Mouse (Mus musculus) left cerebral cortex, postnatal 4 days (tissue): ENCODE data around the gene Gse1. TPM values are rescaled to one million over a fixed set of nuclear protein-coding genes. Genes with fewer than 3 reads are reported as not detected.
"Not testable (repeated sequence)": the region's sequence is repeated elsewhere in the genome, so short reads cannot be mapped to it uniquely, and the experiment has no call there.

Source experiments
- DNase-seq: peaks from one replicate; pipeline ENCODE4 v3.0.0-alpha.2; 2022
- intact Hi-C: fragments of 180-260 bp; cut with DNase I; formaldehyde crosslinking; loops from one replicate; pipeline ENCODE4 v1.15.1; 2025
- total RNA-seq, 2 experiments: library from RNA; stranded (reverse); gene quantifications; 2 replicates each; pipeline ENCODE4 v1.2.3; 2021

The Gse1 gene
- total RNA-seq, 2 experiments from 2014 or later = 57.4 to 59.3 TPM

- intact Hi-C loops = no loop called here
- no peak for DNase-seq
Measured at GRCm38 (mm10) chr8:120336909-120337555, 108.8 kb downstream of the Gse1 start.

- intact Hi-C loops = no loop called here
- DNase-seq = no peak
Measured at GRCm38 (mm10) chr8:120337627-120338026, 109.4 kb downstream of the Gse1 start.

- intact Hi-C loops = no loop called here
- no peak for DNase-seq
Measured at GRCm38 (mm10) chr8:120338678-120339077, 110.4 kb downstream of the Gse1 start.

- intact Hi-C loops = no loop called here
- peak; percentile 82 for DNase-seq
Measured at GRCm38 (mm10) chr8:120339743-120340142, 111.5 kb downstream of the Gse1 start.

GRCm38 (mm10) chr8:120341124-120341523 lies 112.9 kb downstream of the Gse1 start:
- intact Hi-C loops = no loop called here
- DNase-seq = no peak

GRCm38 (mm10) chr8:120342847-120343548 lies 114.7 kb downstream of the Gse1 start:
- peak; percentile 49 for DNase-seq
- intact Hi-C loops = no loop called here

GRCm38 (mm10) chr8:120343582-120343981 lies 115.3 kb downstream of the Gse1 start:
- intact Hi-C loops = no loop called here
- DNase-seq = no peak

GRCm38 (mm10) chr8:120344166-120344565 lies 115.9 kb downstream of the Gse1 start:
- no peak for DNase-seq
- intact Hi-C loops = no loop called here

GRCm38 (mm10) chr8:120344583-120344982 lies 116.3 kb downstream of the Gse1 start:
- no peak for DNase-seq
- intact Hi-C loops = no loop called here

- peak; percentile 76 for DNase-seq
- intact Hi-C loops = no loop called here
Measured at GRCm38 (mm10) chr8:120347734-120348341, 119.6 kb downstream of the Gse1 start.

- no peak for DNase-seq
- intact Hi-C loops = no loop called here
Measured at GRCm38 (mm10) chr8:120348922-120349321, 120.7 kb downstream of the Gse1 start.

GRCm38 (mm10) chr8:120351332-120352071 lies 123.2 kb downstream of the Gse1 start:
- no peak for DNase-seq
- intact Hi-C loops = no loop called here

- intact Hi-C loops = no loop called here
- no peak for DNase-seq
Measured at GRCm38 (mm10) chr8:120352096-120352495, 123.8 kb downstream of the Gse1 start.

- intact Hi-C loops = no loop called here
- DNase-seq = peak; percentile 58
Measured at GRCm38 (mm10) chr8:120356067-120356466, 127.8 kb downstream of the Gse1 start.

- intact Hi-C loops = no loop called here
- no peak for DNase-seq
Measured at GRCm38 (mm10) chr8:120357504-120357903, 129.2 kb downstream of the Gse1 start.

GRCm38 (mm10) chr8:120361301-120361700 lies 133.0 kb downstream of the Gse1 start:
- peak; percentile 94 for DNase-seq
- intact Hi-C loops = no loop called here

- intact Hi-C loops = no loop called here
- DNase-seq = no peak
Measured at GRCm38 (mm10) chr8:120363552-120364071, 135.4 kb downstream of the Gse1 start.

GRCm38 (mm10) chr8:120364093-120364725 lies 136.0 kb downstream of the Gse1 start:
- no peak for DNase-seq
- intact Hi-C loops = no loop called here

- no peak for DNase-seq
- intact Hi-C loops = no loop called here
Measured at GRCm38 (mm10) chr8:120366840-120367239, 138.6 kb downstream of the Gse1 start.

- DNase-seq, intact Hi-C loops: not testable (repeated sequence)
Measured at GRCm38 (mm10) chr8:120368191-120368590, 139.9 kb downstream of the Gse1 start.
